Mouse (Mus musculus): Measurements from ENCODE around the gene Cerk.

The Cerk gene

DNA sequence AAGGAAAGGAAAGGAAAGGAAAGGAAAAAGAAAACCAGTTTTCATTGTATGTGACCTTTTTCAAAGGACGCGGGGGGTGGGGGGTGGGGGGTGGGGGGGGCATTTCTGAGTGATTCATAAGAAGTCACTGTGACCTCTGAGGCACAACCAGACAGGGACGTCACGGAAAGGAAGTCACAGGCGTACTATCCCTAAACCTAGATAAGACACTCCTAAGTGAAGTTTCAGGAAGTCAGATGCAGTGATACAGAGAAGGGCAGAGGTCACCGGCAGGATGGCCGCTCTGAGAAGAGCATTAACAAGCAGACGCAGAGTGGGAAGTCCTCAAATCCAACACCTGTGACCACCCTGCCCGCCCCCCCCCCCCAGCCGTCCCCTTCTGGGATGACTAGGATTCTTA is 25.0 kb downstream of the Cerk start:
- no peak for DNase-seq (ENCODE audit: low spot score)

DNA sequence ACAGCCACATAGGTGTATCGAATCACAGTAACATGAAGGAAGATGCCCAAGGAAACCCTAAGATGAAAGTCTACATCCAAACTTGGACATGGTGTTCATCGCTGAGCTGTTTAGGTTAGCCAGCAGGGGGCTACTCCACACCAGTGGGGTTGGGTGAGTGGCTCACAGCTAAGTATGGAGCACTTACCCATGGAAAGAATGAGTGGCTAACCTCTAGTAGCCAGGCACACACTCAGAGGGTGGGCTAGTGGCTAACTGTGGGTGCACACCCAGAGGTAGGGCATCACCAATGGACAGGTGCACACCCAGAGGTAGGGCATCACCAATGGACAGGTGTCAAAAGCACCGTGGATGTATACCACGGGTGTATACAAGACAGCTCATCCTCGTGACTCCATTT is 26.2 kb downstream of the Cerk start:
- no peak for DNase-seq (ENCODE audit: low spot score)

DNA sequence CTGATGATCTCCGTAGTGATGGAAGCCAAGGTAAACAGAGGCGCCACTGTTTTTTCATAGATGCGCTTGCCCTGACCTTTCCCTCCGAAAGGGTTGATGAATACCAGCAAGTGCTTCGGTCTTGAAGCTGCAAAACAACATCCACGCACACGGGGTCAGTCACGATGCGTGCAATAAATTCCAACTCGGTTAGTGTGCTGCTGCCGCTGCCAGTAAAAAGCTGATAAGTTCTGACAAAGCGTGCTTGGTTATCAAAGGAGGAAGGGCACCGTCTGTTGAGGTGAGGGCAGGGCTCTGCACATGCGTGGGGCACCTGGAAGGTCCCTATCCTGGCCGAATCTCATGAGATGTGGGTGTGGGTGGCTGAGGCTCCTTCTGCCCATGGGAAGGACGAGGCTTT is 26.8 kb downstream of the Cerk start:
- no peak for DNase-seq (ENCODE audit: low spot score)

DNA sequence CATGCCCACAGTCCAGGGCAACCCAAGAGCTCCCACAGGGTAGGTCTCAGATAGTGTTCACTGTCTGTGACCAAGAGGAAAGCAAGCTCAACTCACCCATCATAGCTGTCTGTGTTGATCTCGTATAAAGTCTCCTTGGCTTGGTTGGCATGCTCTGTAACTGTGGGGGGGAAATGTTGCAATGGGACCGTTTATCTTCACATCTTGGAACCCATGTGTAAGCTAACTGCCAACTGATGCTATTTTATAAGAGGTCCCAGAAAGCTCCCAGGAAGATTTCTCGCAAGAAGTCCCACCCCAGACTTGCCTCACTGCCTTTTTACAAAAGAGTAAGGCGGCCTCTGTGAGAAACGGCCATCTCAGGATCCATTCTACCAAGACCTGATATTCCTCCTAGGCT is 29.4 kb downstream of the Cerk start:
- DNase-seq (ENCODE audit: low spot score) = peak; percentile 35

DNA sequence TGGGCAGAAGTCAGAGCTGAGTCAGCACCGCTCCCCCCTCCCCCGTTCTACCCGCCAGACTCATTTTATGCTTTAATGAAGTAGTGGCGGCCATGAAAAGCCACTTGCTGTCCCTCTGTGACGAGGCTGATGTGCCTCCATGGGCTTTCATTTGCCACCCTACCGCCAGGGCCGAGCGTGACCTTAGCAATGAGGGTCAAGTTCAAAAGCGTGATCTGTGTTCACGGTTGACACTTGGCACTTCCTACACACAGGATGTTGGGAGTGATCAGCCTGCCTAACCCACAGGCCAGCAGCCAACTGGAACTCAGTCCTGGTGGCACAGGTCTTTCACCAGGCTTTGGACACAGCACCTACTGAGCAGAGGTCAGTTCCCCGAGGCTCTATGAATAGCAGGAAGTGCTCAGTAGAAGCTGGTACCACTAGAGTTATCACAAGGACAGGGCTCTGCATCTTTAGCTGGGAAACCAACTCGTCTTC is 32.4 kb downstream of the Cerk start:
- DNase-seq (ENCODE audit: low spot score) = no peak

DNA sequence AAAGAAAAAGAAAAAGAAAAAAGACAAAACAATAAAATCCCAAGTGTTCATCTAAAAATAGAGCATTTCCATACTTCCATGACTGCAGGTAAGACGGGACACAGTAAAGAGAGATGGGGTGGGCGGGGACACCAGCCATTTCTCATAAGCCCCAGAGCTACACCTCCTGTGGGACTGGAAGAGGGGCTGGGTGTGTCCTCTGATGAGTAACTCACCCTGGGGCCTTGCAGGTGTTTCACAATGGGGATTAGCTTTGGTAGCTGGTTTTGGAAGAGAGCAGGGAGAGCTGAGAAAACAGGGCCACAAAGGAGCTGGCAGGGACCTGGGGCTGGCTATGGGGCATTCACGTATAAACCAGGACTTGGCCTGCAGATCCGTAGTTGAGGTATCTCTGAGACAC is 35.3 kb downstream of the Cerk start:
- DNase-seq (ENCODE audit: low spot score) = no peak

DNA sequence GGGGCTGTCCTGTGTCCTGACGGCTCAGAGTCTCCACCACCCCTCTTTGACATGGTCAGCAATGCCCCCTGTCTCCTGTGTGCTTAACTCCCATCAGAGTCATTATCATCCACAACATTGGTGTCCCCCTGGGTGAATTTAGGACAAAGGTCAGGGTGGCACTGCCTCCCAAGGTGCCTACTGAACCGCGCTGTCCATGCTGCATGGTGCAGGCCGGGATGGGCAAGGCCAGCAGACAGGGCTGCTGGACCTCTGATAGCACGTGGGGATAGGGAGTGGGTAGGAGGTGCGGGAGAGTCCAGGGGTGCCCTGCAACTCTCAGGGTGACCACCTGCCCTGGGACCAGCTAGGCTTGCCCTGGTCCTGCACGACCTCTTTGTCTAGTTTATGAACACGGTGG is 39.0 kb downstream of the Cerk start:
- DNase-seq (ENCODE audit: low spot score) = no peak

DNA sequence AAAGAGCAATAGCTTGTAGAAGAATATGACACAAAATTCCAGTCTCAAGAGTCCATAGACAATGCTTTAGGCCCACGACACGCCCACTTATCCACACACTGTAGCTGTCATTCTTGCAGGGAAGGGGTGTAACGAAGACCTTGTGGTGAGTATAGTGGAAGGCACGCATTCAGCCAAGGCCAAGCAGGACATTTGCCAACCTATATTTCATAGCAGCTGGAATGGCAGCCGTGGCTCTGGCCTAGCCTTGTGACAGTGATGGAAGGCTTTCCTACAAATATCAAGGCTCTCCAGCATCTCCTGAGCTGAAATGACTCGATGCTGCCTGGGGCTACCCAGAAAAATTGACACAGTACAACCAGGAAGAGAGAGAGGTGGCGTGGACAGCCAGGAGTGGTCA is 40.9 kb downstream of the Cerk start:
- DNase-seq (ENCODE audit: low spot score) = peak; percentile 71

DNA sequence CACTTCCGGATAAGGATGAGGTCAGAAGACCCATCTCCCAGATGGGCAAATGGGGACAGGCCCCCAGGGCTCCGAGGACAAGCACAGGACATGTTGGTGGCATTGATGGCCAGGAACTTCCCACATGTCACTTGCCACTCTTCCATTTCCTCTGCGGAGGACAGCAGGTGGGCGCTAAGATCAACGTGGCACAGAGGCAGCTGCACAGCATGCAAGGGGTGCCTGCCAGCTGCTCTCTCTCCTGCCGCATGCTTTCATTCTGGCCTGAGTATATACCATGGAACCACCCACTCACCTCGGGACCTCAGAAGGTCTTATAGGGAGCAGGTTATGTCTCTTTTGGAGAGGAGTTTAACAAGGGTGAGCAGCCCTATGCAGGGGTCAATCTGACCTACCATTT is 41.4 kb downstream of the Cerk start:
- no peak for DNase-seq (ENCODE audit: low spot score)

DNA sequence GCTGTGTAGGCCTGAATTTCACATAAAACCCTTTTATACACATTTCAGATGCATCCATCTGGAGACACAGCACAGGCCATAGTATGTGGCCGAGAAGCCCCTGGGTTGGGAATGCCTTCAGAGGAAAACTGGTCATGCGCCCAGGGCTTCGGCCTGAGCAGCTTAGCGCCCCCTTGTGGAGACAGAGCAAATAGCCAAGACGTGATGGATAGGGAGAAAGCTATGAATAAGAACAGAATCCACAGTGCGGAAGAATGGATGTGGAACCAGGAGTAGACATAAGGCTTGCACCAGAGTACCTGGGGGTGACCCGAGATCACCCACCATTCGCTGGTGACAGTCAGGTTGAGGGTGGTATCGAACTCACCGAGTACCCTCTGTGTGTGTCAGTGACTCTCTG is 45.6 kb downstream of the Cerk start:
- peak; percentile 47 for DNase-seq (ENCODE audit: low spot score)

DNA sequence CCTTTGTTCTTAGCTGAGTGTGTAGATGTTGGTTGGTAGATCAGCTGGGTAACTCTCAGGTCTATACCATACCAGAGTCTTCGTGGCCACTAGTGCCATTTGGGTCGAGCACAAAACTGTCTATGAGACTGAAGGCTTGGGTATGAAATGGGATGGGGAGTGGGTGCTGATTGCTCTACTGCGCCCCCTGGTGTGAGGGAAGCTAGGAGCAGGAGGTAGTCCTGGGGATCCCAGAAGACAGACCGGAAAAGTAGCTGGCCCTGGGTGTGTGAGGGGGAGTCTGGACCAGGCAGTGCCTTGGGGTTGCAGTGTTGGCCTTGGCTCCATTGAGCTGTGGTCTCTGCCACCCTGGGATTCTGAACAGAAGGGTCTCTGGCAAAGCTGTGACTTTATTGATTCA is 48.3 kb downstream of the Cerk start:
- peak; percentile 44 for DNase-seq (ENCODE audit: low spot score)

DNA sequence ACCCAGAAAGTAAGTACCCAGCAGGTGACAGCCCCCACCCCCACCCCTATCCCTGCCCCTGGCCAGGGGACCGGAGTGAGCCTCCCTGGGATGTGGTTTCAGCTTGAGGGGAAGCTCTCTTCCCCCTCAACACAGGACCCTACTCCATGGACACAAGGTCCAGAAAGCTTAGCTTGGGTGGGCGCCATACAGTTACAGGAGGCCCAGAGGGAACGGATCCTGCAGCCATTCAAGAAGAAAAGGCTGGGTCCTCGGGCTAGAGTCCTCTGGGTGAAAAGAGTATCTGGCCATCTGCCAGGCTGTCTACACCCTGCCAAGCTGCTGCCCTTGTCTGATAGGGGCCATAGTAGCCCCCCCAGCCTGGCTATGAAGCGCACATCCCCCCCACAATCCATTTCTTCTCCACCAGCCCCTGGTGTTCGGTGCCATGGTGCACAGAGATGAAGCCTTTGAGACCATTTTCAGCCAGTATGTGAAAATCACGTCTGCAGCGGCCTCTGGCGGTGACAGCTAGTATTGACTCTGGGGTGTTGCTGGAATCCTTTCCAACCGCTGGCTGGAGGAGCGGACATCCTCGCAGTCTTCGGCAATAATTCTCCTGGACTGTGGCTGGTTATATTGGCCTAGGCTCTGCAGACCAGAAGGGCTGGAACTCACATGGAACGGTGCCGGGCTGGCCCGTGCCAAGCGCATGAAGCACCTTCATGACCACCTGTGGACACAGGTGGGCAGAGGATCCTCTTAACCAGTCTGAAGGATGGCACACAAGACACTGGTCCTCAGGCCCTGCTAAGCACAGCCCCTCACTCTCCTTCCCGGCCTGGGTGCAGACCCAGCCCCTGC is 50.8 kb downstream of the Cerk start:
- DNase-seq (ENCODE audit: low spot score) = peak; percentile 88

DNA sequence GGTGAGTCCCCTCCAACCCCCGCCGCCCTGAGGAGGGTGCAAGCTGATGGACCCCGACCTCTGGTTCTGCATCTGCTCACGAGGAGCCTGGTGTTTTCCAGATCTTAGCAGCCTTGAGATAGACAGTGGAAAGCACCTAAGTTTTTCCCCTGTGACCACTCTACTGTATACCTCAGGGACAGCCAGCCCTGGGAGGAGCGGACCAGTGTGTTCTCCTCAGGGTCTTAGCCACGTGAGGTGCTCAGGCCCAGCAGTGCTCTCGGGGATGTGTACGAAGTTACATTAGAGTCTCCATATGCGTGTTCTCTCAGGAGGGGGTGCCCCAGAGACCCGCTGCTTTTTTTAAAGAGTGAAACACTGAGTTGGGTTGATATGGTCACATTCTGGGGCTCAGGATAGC is 55.3 kb downstream of the Cerk start:
- no peak for DNase-seq (ENCODE audit: low spot score)

DNA sequence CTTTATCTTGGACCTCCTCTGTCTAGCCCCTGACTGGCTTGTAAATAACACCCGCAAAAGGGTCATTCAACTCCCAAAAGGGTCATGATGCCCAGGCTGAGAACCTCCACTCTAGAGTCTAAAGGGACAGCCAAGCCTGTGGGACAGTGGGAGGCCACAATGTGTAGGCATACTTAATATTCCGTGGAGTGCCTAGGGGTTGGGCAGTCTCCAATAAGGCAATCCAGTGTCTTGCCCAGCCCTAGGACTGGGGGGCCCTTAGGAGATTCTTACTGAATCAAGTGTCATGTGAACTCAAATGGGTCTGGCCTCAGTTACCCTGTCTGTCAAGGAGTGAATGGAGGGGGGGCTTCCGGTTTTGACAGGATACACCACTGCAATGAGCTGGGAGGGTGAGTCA is 56.9 kb downstream of the Cerk start:
- DNase-seq (ENCODE audit: low spot score) = no peak

DNA sequence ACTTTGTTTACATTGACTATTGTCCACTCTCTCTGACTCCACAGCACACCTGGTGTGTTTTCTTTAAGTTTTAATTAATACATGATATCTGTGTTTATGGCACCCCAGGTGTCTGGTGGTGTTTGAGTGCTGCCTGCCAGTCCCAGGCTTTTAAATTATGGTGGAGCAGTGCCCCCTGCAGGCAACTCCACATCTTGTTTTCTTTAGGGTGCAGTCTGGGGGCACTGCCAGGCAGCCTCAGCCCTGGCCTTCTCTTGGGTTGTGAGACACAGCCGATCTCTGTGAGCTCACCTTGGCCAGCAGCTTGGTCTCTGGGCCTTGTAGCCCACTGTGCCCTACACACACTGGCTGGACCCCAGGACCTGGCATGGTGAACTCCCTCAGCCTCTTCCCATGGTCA is 61.6 kb downstream of the Cerk start:
- peak; percentile 74 for DNase-seq (ENCODE audit: low spot score)

DNA sequence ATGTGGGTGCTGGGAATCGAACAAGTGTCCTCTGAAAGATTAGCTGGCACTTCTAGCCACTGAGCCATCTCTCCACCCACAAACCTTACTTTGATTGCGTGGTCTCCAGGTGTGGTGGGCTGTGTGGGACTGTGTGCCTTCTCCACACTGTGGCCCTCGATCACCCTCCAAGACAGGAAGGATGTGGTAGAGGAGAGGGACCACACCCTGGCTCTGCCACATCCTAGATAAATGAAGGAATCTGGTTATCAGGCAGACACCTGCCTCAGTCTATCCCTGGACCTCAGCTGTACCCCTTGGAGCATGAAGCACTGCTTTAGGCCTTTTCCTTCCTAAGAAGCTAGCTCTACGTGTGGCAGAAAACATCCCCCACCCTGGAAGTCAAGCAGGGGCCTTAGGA is 62.5 kb downstream of the Cerk start:
- no peak for DNase-seq (ENCODE audit: low spot score)

DNA sequence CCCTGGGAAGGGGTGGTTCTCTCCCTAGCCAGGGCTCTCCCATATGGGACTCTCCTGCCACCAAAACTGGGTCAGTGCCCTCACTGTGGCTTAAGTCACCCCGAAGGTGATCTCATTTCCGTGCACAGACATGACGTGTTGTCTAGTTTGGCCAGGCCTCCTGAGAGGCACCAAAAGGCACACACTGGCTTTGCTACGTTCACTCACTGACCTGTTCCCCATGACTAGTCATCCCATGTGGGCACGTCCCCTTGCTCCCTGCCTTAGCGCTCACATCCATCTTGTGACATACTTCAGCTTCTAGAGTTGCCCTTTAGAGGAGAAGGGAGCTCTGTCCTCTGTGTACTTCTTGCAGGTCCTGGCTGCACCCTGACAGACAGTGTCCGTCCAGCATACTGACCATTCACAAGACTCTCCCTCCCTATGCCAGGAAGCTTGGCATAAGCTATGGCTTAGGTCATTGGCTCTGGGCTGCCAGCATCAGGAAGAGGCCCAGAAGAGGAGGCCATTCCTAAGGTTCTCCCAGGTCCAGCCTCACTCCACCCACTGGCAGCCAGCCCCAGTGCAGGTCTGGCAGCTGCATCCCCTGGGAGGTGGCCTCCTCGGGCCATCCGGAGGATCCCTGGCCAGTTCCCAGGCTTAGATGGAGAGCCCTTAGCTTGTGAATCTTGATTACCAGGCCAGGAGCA is 63.5 kb downstream of the Cerk start:
- peak; percentile 91 for DNase-seq (ENCODE audit: low spot score)

DNA sequence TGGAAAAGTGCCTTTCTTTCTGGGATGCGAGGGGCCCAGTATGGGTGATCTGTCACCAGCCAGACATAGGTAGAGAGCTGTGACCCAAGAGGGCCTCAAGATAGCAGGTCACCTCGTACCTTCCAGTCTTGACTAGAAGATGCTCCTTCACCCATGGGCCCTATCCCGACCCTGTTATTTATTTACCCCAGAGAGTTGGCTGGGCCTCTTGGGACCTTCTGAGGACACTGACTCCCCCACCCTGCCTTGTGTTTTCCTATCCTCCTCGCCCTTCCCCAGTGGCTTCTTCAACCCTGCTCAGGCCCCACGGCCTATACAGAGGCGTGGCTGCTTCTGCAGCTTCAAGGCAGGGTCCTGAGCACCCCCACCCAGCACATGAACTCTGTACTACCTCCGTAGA is 66.8 kb downstream of the Cerk start:
- DNase-seq (ENCODE audit: low spot score) = no peak

DNA sequence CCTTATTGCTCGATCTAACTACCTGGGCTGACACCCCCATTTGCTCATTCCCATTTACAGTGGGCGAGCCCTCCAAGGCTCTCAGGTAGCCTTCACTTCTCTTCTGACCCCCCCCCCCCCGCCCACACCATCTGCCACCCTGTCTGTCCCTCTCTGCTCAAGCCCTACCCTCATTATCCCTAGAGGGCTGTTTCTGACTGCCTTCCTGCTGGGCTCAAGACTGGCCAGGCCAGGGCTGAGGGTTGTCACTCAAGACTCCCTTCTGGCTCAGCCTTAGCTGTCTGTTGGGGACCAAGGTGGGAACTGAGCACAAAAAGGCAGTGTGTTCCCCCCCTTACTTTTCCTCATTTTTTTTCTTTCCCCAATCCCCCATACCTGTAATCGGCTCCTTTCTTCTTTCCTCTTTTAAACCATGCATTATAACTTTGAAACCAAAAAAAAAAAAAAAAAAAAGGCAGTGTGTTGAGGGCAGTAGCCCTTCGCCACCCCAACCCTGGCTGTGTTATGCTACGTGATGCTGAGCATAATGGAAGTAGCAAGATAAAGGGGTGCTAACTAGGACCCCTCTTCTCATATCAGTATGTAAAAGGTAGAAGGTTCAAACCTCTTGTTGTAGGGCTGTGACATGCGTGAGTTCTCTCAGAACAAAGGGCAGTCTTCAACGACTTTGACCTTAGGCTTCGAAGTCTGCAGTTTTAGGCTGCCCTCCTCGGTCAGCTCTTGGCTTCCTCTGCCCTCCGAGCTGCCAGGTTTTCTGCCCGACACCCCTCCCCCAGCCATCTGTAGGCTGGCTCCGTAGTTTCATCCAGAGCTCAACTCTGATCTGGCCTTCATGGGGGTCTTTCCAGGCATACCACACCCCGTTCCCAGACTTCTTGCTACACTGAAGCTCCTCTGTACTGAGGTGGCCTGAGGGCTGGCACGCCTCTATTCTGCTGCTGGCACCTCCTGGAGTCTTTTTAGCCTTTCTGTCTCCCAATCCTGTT is 68.5 kb downstream of the Cerk start:
- peak; percentile 16 for DNase-seq (ENCODE audit: low spot score)

DNA sequence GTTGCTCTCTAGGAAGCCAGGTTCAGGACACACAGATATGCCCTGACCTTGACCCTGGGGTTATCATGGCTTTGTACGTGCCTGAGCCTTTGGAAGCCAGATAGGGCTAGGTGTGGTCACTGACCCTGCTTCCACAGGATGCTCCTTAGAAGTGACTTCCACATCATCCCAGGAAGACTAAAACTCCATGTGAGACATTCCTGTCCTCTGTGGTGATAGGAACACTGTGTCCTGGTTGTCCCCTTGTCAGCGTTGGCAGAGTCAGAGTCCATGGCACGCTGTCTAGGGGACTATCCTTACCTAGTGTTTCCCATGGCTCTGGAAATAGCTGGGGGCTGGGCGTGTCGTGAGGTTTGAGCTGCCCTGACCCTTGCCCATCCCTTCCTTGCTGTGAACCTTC is 69.5 kb downstream of the Cerk start:
- DNase-seq (ENCODE audit: low spot score) = no peak

DNA sequence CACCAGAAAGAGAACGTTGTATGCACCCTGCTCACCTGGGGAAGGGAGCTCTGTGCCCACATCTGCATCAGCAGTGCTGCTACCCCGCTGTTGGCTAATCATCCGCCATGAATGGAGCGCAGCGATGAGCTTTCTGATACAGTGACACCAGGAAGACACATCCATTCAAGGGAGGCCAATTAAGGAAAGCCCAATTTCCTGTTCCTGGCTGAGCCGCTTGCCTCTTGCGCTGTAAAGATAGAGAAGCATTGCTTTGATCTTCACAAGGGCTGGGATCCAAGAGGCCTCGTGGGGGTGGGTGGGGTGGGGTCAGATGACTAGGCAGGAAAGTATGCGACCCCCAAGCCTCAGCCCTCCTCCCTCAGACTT is 72.6 kb downstream of the Cerk start:
- DNase-seq (ENCODE audit: low spot score) = no peak

DNA sequence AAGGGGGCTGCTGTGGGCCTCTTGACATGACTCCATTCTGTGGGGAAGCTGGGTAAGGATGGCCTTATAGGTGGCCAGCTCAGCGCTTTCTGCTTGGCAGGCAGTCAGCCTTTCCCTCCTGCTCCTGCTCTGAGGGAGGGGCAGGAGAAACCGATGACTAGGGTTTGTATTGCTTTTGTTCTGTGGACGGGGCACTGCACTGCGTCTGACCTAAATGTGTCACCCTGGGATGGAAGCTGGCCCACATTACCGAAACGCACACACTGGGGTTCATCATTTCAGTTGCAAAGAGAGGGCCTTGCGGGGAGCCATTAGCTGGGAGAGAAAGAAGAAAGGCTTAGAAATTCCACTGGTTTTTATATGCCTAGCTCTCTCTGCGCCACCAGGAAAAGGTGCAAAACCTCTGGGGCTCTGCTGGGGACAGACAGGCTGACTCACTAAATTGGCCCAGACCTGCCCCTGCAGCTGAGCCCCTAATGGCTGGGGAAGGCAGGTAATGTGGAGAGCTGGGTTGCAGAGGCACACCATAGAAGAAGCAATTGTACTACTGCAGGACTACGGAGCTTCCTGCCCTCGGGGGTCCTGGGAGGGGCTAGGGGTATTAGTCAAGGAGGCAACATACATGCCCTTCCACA is 73.1 kb downstream of the Cerk start:
- DNase-seq (ENCODE audit: low spot score) = peak; percentile 67
